Mouse (Mus musculus): ENCODE results near the gene Cuedc1. TPM values are rescaled to one million over a fixed set of nuclear protein-coding genes. Genes with fewer than 3 reads are reported as not detected.

Cuedc1 gene
- total and polyA plus RNA-seq, 3 experiments: 1.0 to 4.8 TPM; not detected in 1

DNA sequence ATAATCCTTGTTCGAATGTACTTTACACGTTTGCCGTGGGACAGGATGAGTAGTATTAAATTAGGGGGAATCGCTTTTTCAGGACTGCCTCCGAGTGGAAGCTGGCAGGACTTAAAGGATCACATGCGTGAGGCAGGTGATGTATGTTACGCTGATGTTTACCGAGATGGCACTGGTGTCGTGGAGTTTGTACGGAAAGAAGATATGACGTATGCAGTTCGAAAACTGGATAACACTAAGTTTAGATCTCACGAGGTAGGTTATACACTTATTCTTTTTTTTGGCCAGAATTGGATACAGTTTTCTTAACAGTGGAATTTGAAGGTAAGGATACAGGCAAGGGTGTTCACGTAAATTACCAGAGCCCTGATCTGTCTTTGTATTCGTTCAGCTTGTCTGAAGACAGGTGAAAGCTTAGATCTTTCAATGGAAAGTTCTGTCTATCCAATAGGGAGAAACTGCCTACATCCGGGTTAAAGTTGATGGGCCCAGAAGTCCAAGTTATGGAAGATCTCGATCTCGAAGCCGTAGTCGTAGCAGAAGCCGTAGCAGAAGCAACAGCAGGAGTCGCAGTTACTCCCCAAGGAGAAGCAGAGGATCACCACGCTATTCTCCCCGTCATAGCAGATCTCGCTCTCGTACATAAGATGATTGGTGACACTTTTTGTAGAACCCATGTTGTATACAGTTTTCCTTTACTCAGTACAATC lies 48.7 kb upstream of the Cuedc1 start (continued):
- TF ChIP-seq MEF2A (IDR thresholded peaks at IDR 0.05; ENCODE audit: extremely low read depth, insufficient replicate concordance, low read depth, low read length, poor library complexity, severe bottlenecking) (no peak), ELF1 (IDR thresholded peaks at IDR 0.05; ENCODE audit: low read depth, low read length) (no peak)

DNA sequence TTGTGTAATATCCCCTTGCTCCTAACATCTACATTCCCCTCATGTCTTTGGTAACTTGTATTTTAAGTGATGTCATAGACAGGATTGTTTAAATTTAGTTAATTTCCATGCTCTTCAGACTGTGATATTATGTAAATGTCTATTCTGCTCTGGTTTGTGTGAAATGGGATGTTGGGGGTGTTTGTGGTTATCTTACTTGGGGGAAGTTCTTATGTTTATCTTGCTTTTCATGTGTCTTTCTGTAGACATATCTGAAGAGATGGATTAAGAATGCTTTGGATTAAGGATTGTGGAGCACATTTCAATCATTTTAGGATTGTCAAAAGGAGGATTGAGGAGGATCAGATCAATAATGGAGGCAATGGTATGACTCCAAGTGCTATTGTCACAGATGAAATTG lies 48.1 kb upstream of the Cuedc1 start:
- TF ChIP-seq EP300 (IDR thresholded peaks at IDR 0.05; ENCODE audit: low read depth in 1 of 2, low read length in 2 of 2): peak; percentile 38 to 46; a peak in 3 of 4 replicates
- TF ChIP-seq NELFE (IDR thresholded peaks at IDR 0.05; ENCODE audit: low read depth, low read length): no peak
- TF ChIP-seq RCOR1 (IDR thresholded peaks at IDR 0.05; ENCODE audit: low read depth, low read length): peak; percentile 58; the same call in 1 of the 2 replicates
- peak; percentile 53; the same call in 1 of the 2 replicates for TF ChIP-seq GATA1 (IDR thresholded peaks at IDR 0.05; ENCODE audit: low read depth, low read length)
- TF ChIP-seq MYC (IDR thresholded peaks at IDR 0.05; ENCODE audit: low read depth, low read length): peak; percentile 32; the same call in 1 of the 2 replicates
- TF ChIP-seq TAL1 (IDR thresholded peaks at IDR 0.05; ENCODE audit: low read length): 0 out of 2 replicates have a peak, but pooled peaks have one; percentile 3
- no peak; the same call in 1 of the 2 replicates for TF ChIP-seq SIN3A (IDR thresholded peaks at IDR 0.05; ENCODE audit: low read length)
- peak; percentile 46; the same call in 1 of the 2 replicates for TF ChIP-seq TCF12 (IDR thresholded peaks at IDR 0.05; ENCODE audit: low read depth, low read length)
- no peak for TF ChIP-seq SMC3 (IDR thresholded peaks at IDR 0.05; ENCODE audit: low read depth, low read length)
- Histone ChIP-seq H3K9ac (ENCODE audit: control insufficient read depth, low read depth, low read length, poor library complexity, severe bottlenecking) (peak overlapping the region; percentile 97), H3K27me3 (ENCODE audit: control insufficient read depth in 1 of 2, insufficient read depth in 2 of 2, low read length in 2 of 2) (no peaks in the 10 kb centered on the region), H3K36me3 (ENCODE audit: control insufficient read depth in 1 of 2, insufficient read depth in 2 of 2, low read length in 2 of 2) (peaks cover 34 to 35% of the 10 kb centered on the region in 2 experiments), H3K79me2 (ENCODE audit: control insufficient read depth, insufficient read depth, low read length, poor library complexity) (peaks cover 33% of the 10 kb centered on the region), H3K4me1 (ENCODE audit: control insufficient read depth in 1 of 2, insufficient read depth in 2 of 2, low read length in 2 of 2) (peaks cover 5 to 10% of the 10 kb centered on the region in 2 experiments), H3K27ac (ENCODE audit: control insufficient read depth, low read depth, low read length) (no peak overlapping the region), H3K9me3 (replicated peaks; ENCODE audit: insufficient read depth, low read length) (no peaks in the 10 kb centered on the region), H3K4me3 (ENCODE audit: control insufficient read depth in 1 of 2, insufficient read depth in 1 of 2, low read depth in 2 of 2, low read length in 2 of 2) (peak overlapping the region; percentile 76 to 84)
- peak; percentile 62 for DNase-seq (ENCODE audit: low read depth, low spot score)

DNA sequence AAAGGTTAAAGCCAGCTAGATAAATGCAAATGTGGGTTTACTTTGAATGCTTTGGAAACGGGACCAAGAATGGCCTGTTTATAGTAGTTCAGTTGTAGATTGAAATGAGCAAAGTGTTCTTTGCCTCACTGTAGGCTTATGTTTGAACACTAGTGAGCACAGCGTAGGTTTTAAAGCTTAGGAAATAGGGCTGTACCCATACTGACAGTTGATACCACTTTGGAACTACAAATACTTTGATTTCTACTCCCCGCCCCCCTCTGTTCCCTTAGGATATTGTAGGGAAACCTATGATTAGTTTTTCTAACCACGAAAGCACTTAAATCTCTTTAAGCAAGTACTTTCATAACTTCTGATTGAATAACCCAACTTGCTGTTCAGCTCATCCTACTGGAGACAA lies 45.2 kb upstream of the Cuedc1 start:
- Histone ChIP-seq H3K9ac (ENCODE audit: control insufficient read depth, low read depth, low read length, poor library complexity, severe bottlenecking) (no peak overlapping the region), H3K9me3 (replicated peaks; ENCODE audit: insufficient read depth, low read length) (no peaks in the 10 kb centered on the region), H3K4me1 (ENCODE audit: control insufficient read depth in 1 of 2, insufficient read depth in 2 of 2, low read length in 2 of 2) (peaks cover 5 to 9% of the 10 kb centered on the region in 2 experiments), H3K36me3 (ENCODE audit: control insufficient read depth in 1 of 2, insufficient read depth in 2 of 2, low read length in 2 of 2) (peaks cover 31 to 36% of the 10 kb centered on the region in 2 experiments), H3K27me3 (ENCODE audit: control insufficient read depth in 1 of 2, insufficient read depth in 2 of 2, low read length in 2 of 2) (no peaks in the 10 kb centered on the region), H3K27ac (ENCODE audit: control insufficient read depth, low read depth, low read length) (no peak overlapping the region), H3K4me3 (ENCODE audit: control insufficient read depth in 1 of 2, insufficient read depth in 1 of 2, low read depth in 2 of 2, low read length in 2 of 2) (no peak overlapping the region), H3K79me2 (ENCODE audit: control insufficient read depth, insufficient read depth, low read length, poor library complexity) (peaks cover 31% of the 10 kb centered on the region)
- TF ChIP-seq UBTF (IDR thresholded peaks at IDR 0.05; ENCODE audit: borderline replicate concordance, insufficient read depth, low read depth, low read length) (no peak), ZC3H11A (IDR thresholded peaks at IDR 0.05; ENCODE audit: low read depth, low read length) (no peak), POLR2A (IDR thresholded peaks at IDR 0.05; ENCODE audit: control insufficient read depth in 1 of 2, insufficient read depth in 1 of 2, low read depth in 1 of 2, low read length in 2 of 2, poor library complexity in 1 of 2) (peak in 1 of 2 experiments; percentile 31; a peak in 1 of 4 replicates), BHLHE40 (IDR thresholded peaks at IDR 0.05; ENCODE audit: borderline replicate concordance, low read depth, low read length) (no peak), ZNF384 (IDR thresholded peaks at IDR 0.05; ENCODE audit: low read depth, low read length) (no peak), TAL1 (IDR thresholded peaks at IDR 0.05; ENCODE audit: low read length) (no peak), USF2 (IDR thresholded peaks at IDR 0.05; ENCODE audit: borderline replicate concordance in 1 of 2, insufficient read depth in 1 of 2, low read depth in 1 of 2, low read length in 2 of 2) (no peak), RAD21 (IDR thresholded peaks at IDR 0.05; ENCODE audit: low read depth, low read length) (no peak), CHD2 (IDR thresholded peaks at IDR 0.05; ENCODE audit: low read length) (no peak), ZKSCAN1 (IDR thresholded peaks at IDR 0.05; ENCODE audit: low read depth, low read length) (no peak), SMC3 (IDR thresholded peaks at IDR 0.05; ENCODE audit: low read depth, low read length) (no peak), GABPA (IDR thresholded peaks at IDR 0.05; ENCODE audit: low read depth, low read length) (no peak), MAX (IDR thresholded peaks at IDR 0.05; ENCODE audit: low read length) (no peak), POLR2AphosphoS2 (IDR thresholded peaks at IDR 0.05; ENCODE audit: low read length) (peak; percentile 32; the same call in 1 of the 2 replicates), MEF2A (IDR thresholded peaks at IDR 0.05; ENCODE audit: extremely low read depth, insufficient replicate concordance, low read depth, low read length, poor library complexity, severe bottlenecking) (no peak), MAFK (IDR thresholded peaks at IDR 0.05; ENCODE audit: borderline replicate concordance, low read depth, low read length) (no peak)
- peak; percentile 35 for DNase-seq (ENCODE audit: low read depth, low spot score)

Data from MEL (cell line).